Mouse (Mus musculus) layer of hippocampus, adult 6 months (tissue): ENCODE measurements around the gene Cd9. TPM values are rescaled to one million over a fixed set of nuclear protein-coding genes. Genes with fewer than 3 reads are reported as not detected.

Experiments
- long read RNA-seq, 2 experiments: library from polyadenylated mRNA; unstranded; transcript quantifications; one replicate each; pipeline ENCODE4 v2.0.0; 2019 to 2020
- polyA plus RNA-seq: library from polyadenylated mRNA; unstranded; fragments of <200 nt; fragmentation: Nextera tagmentation; gene quantifications from 2 replicates; pipeline ENCODE4 v1.2.3, GENCODE M21; 2021

The Cd9 gene
- polyA plus RNA-seq = 164 and 192 TPM in 2 replicates
- long read RNA-seq, experiment 1, transcript Cd9-201 (8 exons, 1,228 nt) = major isoform, 200 of 209 reads
- long read RNA-seq, experiment 1, partial matches to known transcripts = 6 of 209 reads
- long read RNA-seq, experiment 1, other reads (novel, unspliced or antisense) = 3 of 209 reads
- long read RNA-seq, experiment 2, transcript Cd9-201 (8 exons, 1,228 nt) = major isoform, 165 of 166 reads
- long read RNA-seq, experiment 2, partial matches to known transcripts = 1 of 166 reads
- long read RNA-seq, experiment 2, other reads (novel, unspliced or antisense) = 0 of 166 reads

GRCm38 (mm10) chr6:125494092-125494871 is at the start of gene Cd9:
Gene Cd9 (minus strand): TSS chr6:125494791.

Other genes with a start within 250 kb of the Cd9 start
- 0.09 and 0.15 TPM in 2 replicates for gene Tuba3a, start 208.7 kb downstream of the Cd9 start, polyA plus RNA-seq
- gene Ltbr, start 180.9 kb downstream of the Cd9 start, polyA plus RNA-seq = 5.4 and 6.4 TPM in 2 replicates
- 3.4 and 4.3 TPM in 2 replicates for gene Scnn1a, start 174.1 kb downstream of the Cd9 start, polyA plus RNA-seq
- gene Tnfrsf1a, start 145.4 kb downstream of the Cd9 start, polyA plus RNA-seq = 7.2 and 7.7 TPM in 2 replicates
- 0.04 and 0.11 TPM in 2 replicates for gene Plekhg6, start 114.0 kb downstream of the Cd9 start, polyA plus RNA-seq
- 3.6 and 5.3 TPM in 2 replicates for gene Vwf, start 52.0 kb upstream of the Cd9 start, polyA plus RNA-seq
- 3.2 and 4.0 TPM in 2 replicates for gene Ano2, start 195.6 kb upstream of the Cd9 start, polyA plus RNA-seq